In genomic region chr19:11745680-11746079, GRCm38 (mm10) we compare ENCODE assay signal across 35 mouse cellular contexts. TPM values are rescaled to one million over a fixed set of nuclear protein-coding genes. Genes with fewer than 3 reads are reported as not detected.
A peak's percentile ranks its signal among the peaks of the same experiment; 100 is the strongest.
DNase-seq lines count a peak whose midpoint lies in the region; ATAC-seq lines count a peak whose summit lies in the region.
"Had no signal": no experiment of that assay in that cellular context is flagged by ENCODE, and none has a peak within 500 bp of the region (broad histone marks: within the 10 kb centered on the region; RNA-seq: fewer than 3 reads in every experiment).

No protein-coding gene starts in this region.

- 0 out of 2 replicates have a peak, but pooled peaks have one; percentile 22 for ATAC-seq in common myeloid progenitor, adult 5-6 weeks (replicated peaks; ENCODE audit: low read depth, poor library complexity, severe bottlenecking)
- ATAC-seq in liver, embryonic 12.5 days: peak; percentile 86
- ATAC-seq in liver, embryonic 15.5 days (ENCODE audit: insufficient read depth): peak; percentile 83
- peak; percentile 77 for ATAC-seq in megakaryocyte progenitor cell, adult 5-6 weeks (replicated peaks; ENCODE audit: poor library complexity)
- ATAC-seq: CD4-positive, CD25-positive, alpha-beta regulatory T cell, adult 4 months; forebrain, embryonic 14.5 days; forebrain, postnatal 0 days had no signal

- no peak overlapping the region for H3K4me3 ChIP-seq in liver, embryonic 12.5 days
- H3K4me3 ChIP-seq in liver, embryonic 15.5 days (replicated peaks): no peak overlapping the region
- H3K4me3 ChIP-seq: hindbrain, embryonic 12.5 days; hindbrain, embryonic 15.5 days had no signal

- intact Hi-C loops in gastrocnemius, postnatal 14 days (cut with DNase I; ENCODE audit: low total_unique reads): no loop called here

- H3K27me3 ChIP-seq in liver, embryonic 12.5 days (replicated peaks): no peaks in the 10 kb centered on the region
- H3K27me3 ChIP-seq in liver, embryonic 15.5 days: no peaks in the 10 kb centered on the region
- H3K27me3 ChIP-seq: hindbrain, embryonic 12.5 days; hindbrain, embryonic 15.5 days had no signal

- no peak overlapping the region for H3K4me2 ChIP-seq in liver, embryonic 12.5 days
- H3K4me2 ChIP-seq in liver, embryonic 15.5 days: no peak overlapping the region; the same call in 1 of the 2 replicates
- H3K4me2 ChIP-seq: heart, embryonic 11.5 days; hindbrain, embryonic 12.5 days; hindbrain, embryonic 15.5 days had no signal

- DNase-seq in gastrocnemius, postnatal 14 days: no peak
- DNase-seq in kidney, adult 18-20 months: no peak
- no peak for DNase-seq in gastrocnemius, adult 18-20 months (ENCODE audit: low spot score)
- no peak for DNase-seq in kidney, postnatal 14 days
- DNase-seq: adrenal gland, postnatal 14 days; cerebellum, adult 11-12 months; cerebellum, adult 8-10 months; cerebellum, postnatal 10 days; cerebellum, postnatal 36 days; forebrain, postnatal 0 days; heart, adult 11 months had no signal

- no peaks in the 10 kb centered on the region for H3K36me3 ChIP-seq in liver, embryonic 12.5 days
- H3K36me3 ChIP-seq in liver, embryonic 15.5 days (replicated peaks): no peaks in the 10 kb centered on the region
- H3K36me3 ChIP-seq: hindbrain, embryonic 12.5 days; hindbrain, embryonic 15.5 days had no signal

- peaks cover 11% of the 10 kb centered on the region for H3K4me1 ChIP-seq in liver, embryonic 12.5 days
- H3K4me1 ChIP-seq in liver, embryonic 15.5 days (replicated peaks): peaks cover 11% of the 10 kb centered on the region
- H3K4me1 ChIP-seq: hindbrain, embryonic 12.5 days; hindbrain, embryonic 15.5 days had no signal

- H3K9ac ChIP-seq in liver, embryonic 12.5 days: no peak overlapping the region
- H3K9ac ChIP-seq in liver, embryonic 15.5 days: no peak overlapping the region
- H3K9ac ChIP-seq: forebrain, postnatal 0 days; hindbrain, embryonic 12.5 days; hindbrain, embryonic 15.5 days had no signal

- no peak overlapping the region for H3K27ac ChIP-seq in liver, embryonic 12.5 days
- no peak overlapping the region for H3K27ac ChIP-seq in liver, embryonic 15.5 days (replicated peaks)
- H3K27ac ChIP-seq: hindbrain, embryonic 12.5 days; hindbrain, embryonic 15.5 days had no signal

- no peaks in the 10 kb centered on the region for H3K9me3 ChIP-seq in liver, embryonic 12.5 days (replicated peaks)
- no peaks in the 10 kb centered on the region for H3K9me3 ChIP-seq in liver, embryonic 15.5 days (replicated peaks)
- H3K9me3 ChIP-seq: hindbrain, embryonic 12.5 days; hindbrain, embryonic 15.5 days had no signal

RNA-seq across cellular contexts. Expression of gene Gif, which starts 1.7 kb away (rescaled TPM):
- total RNA-seq in common myeloid progenitor, adult 5-6 weeks (2017): not detected in 2 replicates
- not detected in 2 replicates for polyA plus RNA-seq in liver, embryonic 12.5 days (2016; fragmentation: Nextera tagmentation; extraction: Ambion mirVana)
- polyA plus RNA-seq in liver, embryonic 15.5 days (2015; fragmentation: Nextera tagmentation; extraction: Ambion mirVana): not detected in 2 replicates
- total RNA-seq in megakaryocyte progenitor cell, adult 5-6 weeks (2015): not detected in 2 replicates
- not detected in 2 replicates for total RNA-seq in megakaryocyte progenitor cell, adult 5-6 weeks (2017)
- not detected for total RNA-seq in gastrocnemius, postnatal 14 days (2021)
- total RNA-seq in gastrocnemius, adult 18-20 months (2021): not detected
- total RNA-seq: adrenal gland, adult 2 months; adrenal gland, postnatal 14 days; adrenal gland, postnatal 4 days; forebrain, postnatal 0 days; gastrocnemius, adult 8-10 months; gastrocnemius, postnatal 4 days; heart, adult 8-10 months; heart, postnatal 25 days; hematopoietic stem cell, adult 5-6 weeks; MEL had no signal
- polyA plus RNA-seq: adrenal gland, adult 2 months; C2C12; CD4-positive, CD25-positive, alpha-beta regulatory T cell, adult 4 months; embryonic facial prominence, embryonic 11.5 days; embryonic facial prominence, embryonic 14.5 days; forebrain, embryonic 11.5 days; forebrain, embryonic 14.5 days; forebrain, postnatal 0 days; frontal cortex, adult 2 months; heart, embryonic 11.5 days; heart, embryonic 14.5 days; heart, postnatal 0 days; hindbrain, embryonic 12.5 days; hindbrain, embryonic 15.5 days had no signal

RNA-seq across cellular contexts. Expression of gene Mrpl16, which starts 24.5 kb away (rescaled TPM):
- 89.0 and 118 TPM in 2 replicates for total RNA-seq in common myeloid progenitor, adult 5-6 weeks (2017)
- 54.5 and 62.6 TPM in 2 replicates for polyA plus RNA-seq in liver, embryonic 12.5 days (2016; fragmentation: Nextera tagmentation; extraction: Ambion mirVana)
- 28.0 and 33.6 TPM in 2 replicates for polyA plus RNA-seq in liver, embryonic 15.5 days (2015; fragmentation: Nextera tagmentation; extraction: Ambion mirVana)
- 79.3 and 89.8 TPM in 2 replicates for total RNA-seq in megakaryocyte progenitor cell, adult 5-6 weeks (2015)
- 104 and 113 TPM in 2 replicates for total RNA-seq in megakaryocyte progenitor cell, adult 5-6 weeks (2017)
- total RNA-seq in gastrocnemius, postnatal 14 days (2021): 10 to 100 TPM; 48.9 to 53.2 TPM
- 10 to 100 TPM; 60.5 to 63.2 TPM for total RNA-seq in gastrocnemius, adult 18-20 months (2021)

RNA-seq across cellular contexts. Expression of gene Oosp3, which starts 48.8 kb away (rescaled TPM):
- not detected in 2 replicates for total RNA-seq in common myeloid progenitor, adult 5-6 weeks (2017)
- not detected in 2 replicates for polyA plus RNA-seq in liver, embryonic 12.5 days (2016; fragmentation: Nextera tagmentation; extraction: Ambion mirVana)
- not detected in 2 replicates for polyA plus RNA-seq in liver, embryonic 15.5 days (2015; fragmentation: Nextera tagmentation; extraction: Ambion mirVana)
- total RNA-seq in megakaryocyte progenitor cell, adult 5-6 weeks (2015): not detected in 2 replicates
- total RNA-seq in megakaryocyte progenitor cell, adult 5-6 weeks (2017): not detected in 2 replicates
- total RNA-seq in gastrocnemius, postnatal 14 days (2021): not detected
- total RNA-seq in gastrocnemius, adult 18-20 months (2021): not detected
- total RNA-seq: adrenal gland, adult 2 months; adrenal gland, postnatal 14 days; adrenal gland, postnatal 4 days; forebrain, postnatal 0 days; gastrocnemius, adult 8-10 months; gastrocnemius, postnatal 4 days; heart, adult 8-10 months; heart, postnatal 25 days; hematopoietic stem cell, adult 5-6 weeks; MEL had no signal
- polyA plus RNA-seq: adrenal gland, adult 2 months; C2C12; CD4-positive, CD25-positive, alpha-beta regulatory T cell, adult 4 months; embryonic facial prominence, embryonic 11.5 days; embryonic facial prominence, embryonic 14.5 days; forebrain, embryonic 11.5 days; forebrain, embryonic 14.5 days; forebrain, postnatal 0 days; frontal cortex, adult 2 months; heart, embryonic 11.5 days; heart, embryonic 14.5 days; heart, postnatal 0 days; hindbrain, embryonic 12.5 days; hindbrain, embryonic 15.5 days had no signal

RNA-seq across cellular contexts. Expression of gene Oosp1, which starts 54.7 kb away (rescaled TPM):
- total RNA-seq in common myeloid progenitor, adult 5-6 weeks (2017): 7.4 and 12.8 TPM in 2 replicates
- not detected in 2 replicates for polyA plus RNA-seq in liver, embryonic 12.5 days (2016; fragmentation: Nextera tagmentation; extraction: Ambion mirVana)
- polyA plus RNA-seq in liver, embryonic 15.5 days (2015; fragmentation: Nextera tagmentation; extraction: Ambion mirVana): 0.14 TPM in 1 of 2 replicates, not detected in the other
- 5.7 and 7.6 TPM in 2 replicates for total RNA-seq in megakaryocyte progenitor cell, adult 5-6 weeks (2015)
- total RNA-seq in megakaryocyte progenitor cell, adult 5-6 weeks (2017): 6.9 and 13.5 TPM in 2 replicates
- not detected for total RNA-seq in gastrocnemius, postnatal 14 days (2021)
- not detected for total RNA-seq in gastrocnemius, adult 18-20 months (2021)
- total RNA-seq: forebrain, postnatal 0 days; gastrocnemius, adult 8-10 months; gastrocnemius, postnatal 4 days; heart, adult 8-10 months; heart, postnatal 25 days; MEL had no signal
- polyA plus RNA-seq: adrenal gland, adult 2 months; C2C12; CD4-positive, CD25-positive, alpha-beta regulatory T cell, adult 4 months; embryonic facial prominence, embryonic 11.5 days; embryonic facial prominence, embryonic 14.5 days; forebrain, embryonic 11.5 days; forebrain, embryonic 14.5 days; forebrain, postnatal 0 days; frontal cortex, adult 2 months; heart, embryonic 11.5 days; heart, embryonic 14.5 days; heart, postnatal 0 days; hindbrain, embryonic 12.5 days; hindbrain, embryonic 15.5 days had no signal

Comparison
In these comparisons a context has a peak if more than half of its experiments do, and no peak if none do; other contexts are left out.
1. ATAC-seq: peak in every context shown above with its lines; median percentile 86 in liver, embryonic 12.5 days; 83 in liver, embryonic 15.5 days; 77 in megakaryocyte progenitor cell, adult 5-6 weeks; 22 in common myeloid progenitor, adult 5-6 weeks.